Mouse (Mus musculus): ENCODE data around the gene Rrp1.

The Rrp1 gene

DNA sequence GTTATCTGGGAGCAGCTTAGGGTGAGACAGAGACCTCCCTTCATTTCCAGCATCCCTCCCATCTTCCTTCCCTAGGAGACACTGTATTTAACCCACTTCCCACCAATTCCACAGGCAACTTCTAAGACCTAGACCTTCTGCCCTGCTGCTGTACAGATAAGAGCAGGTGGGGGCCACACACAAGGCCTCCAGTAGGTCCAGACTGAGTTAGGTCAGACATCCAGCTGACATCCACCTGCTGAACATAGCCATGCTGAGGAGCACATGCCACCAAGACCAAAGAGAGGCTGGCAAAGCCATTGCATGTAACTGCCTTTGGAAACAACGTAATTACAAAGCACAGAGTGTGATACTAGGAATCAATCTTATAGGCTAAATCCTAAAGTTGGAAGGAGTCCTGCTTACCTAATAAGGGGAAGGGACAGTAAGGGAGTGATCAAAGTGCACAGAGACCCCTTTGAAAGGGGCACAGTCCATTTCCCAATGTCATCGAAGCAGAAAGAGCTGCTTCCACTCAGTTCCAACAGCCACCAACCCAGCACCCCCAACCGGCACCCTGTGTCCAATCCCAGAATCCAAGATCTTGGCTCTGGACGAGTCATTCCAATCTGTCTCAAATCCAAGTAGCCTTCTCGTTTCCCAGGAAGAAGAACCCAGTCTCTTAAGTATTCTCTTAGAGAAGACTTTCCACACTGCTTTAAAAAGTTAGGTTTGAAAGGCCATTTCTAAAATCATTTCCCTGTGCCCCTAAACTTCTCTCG is 61.9 kb downstream of the Rrp1 start:
- DNase-seq (ENCODE audit: low read depth, low spot score), result no peak

Data from ES-CJ7 (cell line).